Mouse (Mus musculus): ENCODE results near the gene Ms4a6b. TPM values are rescaled to one million over a fixed set of nuclear protein-coding genes. Genes with fewer than 3 reads are reported as not detected.
"Not testable (repeated sequence)": the region's sequence is repeated elsewhere in the genome, so short reads cannot be mapped to it uniquely, and the experiment has no call there.

The Ms4a6b gene
- polyA plus RNA-seq, 1 experiment: 15.7 TPM

- 63% methylated on average over 2 of the region's 2 CpGs for WGBS
- no peak overlapping the region for H3K4me3 ChIP-seq (replicated peaks; ENCODE audit: control insufficient read depth, low read depth, low read length)
- no peak overlapping the region for H3K27ac ChIP-seq (ENCODE audit: control insufficient read depth, insufficient read depth, low read depth, low read length, poor library complexity)
- no peaks in the 10 kb centered on the region for H3K4me1 ChIP-seq (ENCODE audit: control insufficient read depth, insufficient read depth, low read length)
- no peak for TF ChIP-seq CTCF (IDR thresholded peaks at IDR 0.05; ENCODE audit: control insufficient read depth, insufficient read depth, low read length)
- no peak for TF ChIP-seq POLR2A (IDR thresholded peaks at IDR 0.05; ENCODE audit: borderline replicate concordance, control insufficient read depth, low read depth, low read length)
Measured at GRCm38 (mm10) chr19:11537336-11537735, 21.0 kb downstream of the Ms4a6b start.

GRCm38 (mm10) chr19:11540166-11540821 is 24.0 kb downstream of the Ms4a6b start:
- H3K4me3 ChIP-seq (replicated peaks; ENCODE audit: control insufficient read depth, low read depth, low read length); H3K4me1 ChIP-seq (ENCODE audit: control insufficient read depth, insufficient read depth, low read length); H3K27ac ChIP-seq (ENCODE audit: control insufficient read depth, insufficient read depth, low read depth, low read length, poor library complexity): not testable (repeated sequence)
- WGBS: 2% methylated on average over 1 of the region's 1 CpGs

GRCm38 (mm10) chr19:11544383-11544782 is 28.1 kb downstream of the Ms4a6b start:
- WGBS: 51% methylated on average over 2 of the region's 2 CpGs
- not testable (repeated sequence) for H3K4me1 ChIP-seq (ENCODE audit: control insufficient read depth, insufficient read depth, low read length); H3K4me3 ChIP-seq (replicated peaks; ENCODE audit: control insufficient read depth, low read depth, low read length); H3K27ac ChIP-seq (ENCODE audit: control insufficient read depth, insufficient read depth, low read depth, low read length, poor library complexity)

GRCm38 (mm10) chr19:11547911-11548310 is 31.6 kb downstream of the Ms4a6b start:
- Histone ChIP-seq H3K27ac (ENCODE audit: control insufficient read depth, insufficient read depth, low read depth, low read length, poor library complexity) (no peak overlapping the region), H3K4me1 (ENCODE audit: control insufficient read depth, insufficient read depth, low read length) (no peaks in the 10 kb centered on the region), H3K4me3 (replicated peaks; ENCODE audit: control insufficient read depth, low read depth, low read length) (no peak overlapping the region)
- TF ChIP-seq POLR2A (IDR thresholded peaks at IDR 0.05; ENCODE audit: borderline replicate concordance, control insufficient read depth, low read depth, low read length) (no peak), CTCF (IDR thresholded peaks at IDR 0.05; ENCODE audit: control insufficient read depth, insufficient read depth, low read length) (no peak)

GRCm38 (mm10) chr19:11554726-11555125 is 38.4 kb downstream of the Ms4a6b start:
- Histone ChIP-seq H3K4me1 (ENCODE audit: control insufficient read depth, insufficient read depth, low read length) (no peaks in the 10 kb centered on the region), H3K4me3 (replicated peaks; ENCODE audit: control insufficient read depth, low read depth, low read length) (no peak overlapping the region), H3K27ac (ENCODE audit: control insufficient read depth, insufficient read depth, low read depth, low read length, poor library complexity) (no peak overlapping the region)
- 83% methylated on average over 5 of the region's 5 CpGs for WGBS
- TF ChIP-seq POLR2A (IDR thresholded peaks at IDR 0.05; ENCODE audit: borderline replicate concordance, control insufficient read depth, low read depth, low read length): no peak
- TF ChIP-seq CTCF (IDR thresholded peaks at IDR 0.05; ENCODE audit: control insufficient read depth, insufficient read depth, low read length): no peak

- not testable (repeated sequence) for H3K4me3 ChIP-seq (replicated peaks; ENCODE audit: control insufficient read depth, low read depth, low read length); H3K4me1 ChIP-seq (ENCODE audit: control insufficient read depth, insufficient read depth, low read length); H3K27ac ChIP-seq (ENCODE audit: control insufficient read depth, insufficient read depth, low read depth, low read length, poor library complexity)
Measured at GRCm38 (mm10) chr19:11559560-11559959, 43.2 kb downstream of the Ms4a6b start.

GRCm38 (mm10) chr19:11574965-11575364 is 58.7 kb downstream of the Ms4a6b start:
- Histone ChIP-seq H3K4me3 (replicated peaks; ENCODE audit: control insufficient read depth, low read depth, low read length) (no peak overlapping the region), H3K4me1 (ENCODE audit: control insufficient read depth, insufficient read depth, low read length) (no peaks in the 10 kb centered on the region), H3K27ac (ENCODE audit: control insufficient read depth, insufficient read depth, low read depth, low read length, poor library complexity) (no peak overlapping the region)
- 88% methylated on average over 8 of the region's 8 CpGs for WGBS
- TF ChIP-seq CTCF (IDR thresholded peaks at IDR 0.05; ENCODE audit: control insufficient read depth, insufficient read depth, low read length) (no peak), POLR2A (IDR thresholded peaks at IDR 0.05; ENCODE audit: borderline replicate concordance, control insufficient read depth, low read depth, low read length) (no peak)

Other genes starting within 250 kb of the Ms4a6b start
- not detected in 2 replicates for gene Ms4a5, start 232.6 kb upstream of the Ms4a6b start, polyA plus RNA-seq (2011; ENCODE audit: insufficient read depth, insufficient read length, low replicate concordance, missing spikeins)
- 0.47 and 0.85 TPM in 2 replicates for gene Ms4a14, start 202.1 kb upstream of the Ms4a6b start, polyA plus RNA-seq (2011; ENCODE audit: insufficient read depth, insufficient read length, low replicate concordance, missing spikeins)
- gene Ms4a7, start 180.4 kb upstream of the Ms4a6b start, polyA plus RNA-seq (2011; ENCODE audit: insufficient read depth, insufficient read length, low replicate concordance, missing spikeins): 5.3 and 9.6 TPM in 2 replicates
- gene Ms4a4a, start 141.0 kb upstream of the Ms4a6b start, polyA plus RNA-seq (2011; ENCODE audit: insufficient read depth, insufficient read length, low replicate concordance, missing spikeins): 1.6 and 4.3 TPM in 2 replicates
- 8.4 and 16.7 TPM in 2 replicates for gene Ms4a4c, start 111.7 kb upstream of the Ms4a6b start, polyA plus RNA-seq (2011; ENCODE audit: insufficient read depth, insufficient read length, low replicate concordance, missing spikeins)
- gene Ms4a4b, start 73.0 kb upstream of the Ms4a6b start, polyA plus RNA-seq (2011; ENCODE audit: insufficient read depth, insufficient read length, low replicate concordance, missing spikeins): 2.3 and 9.6 TPM in 2 replicates
- 9.2 and 36.3 TPM in 2 replicates for gene Ms4a6c, start 47.1 kb upstream of the Ms4a6b start, polyA plus RNA-seq (2011; ENCODE audit: insufficient read depth, insufficient read length, low replicate concordance, missing spikeins)
- 2.4 and 11.9 TPM in 2 replicates for gene Gm8369, start 30.6 kb upstream of the Ms4a6b start, polyA plus RNA-seq (2011; ENCODE audit: insufficient read depth, insufficient read length, low replicate concordance, missing spikeins)
- 2.0 and 2.8 TPM in 2 replicates for gene Ms4a4d, start 20.3 kb downstream of the Ms4a6b start, polyA plus RNA-seq (2011; ENCODE audit: insufficient read depth, insufficient read length, low replicate concordance, missing spikeins)
- 3.0 and 3.6 TPM in 2 replicates for gene Ms4a6d, start 88.3 kb downstream of the Ms4a6b start, polyA plus RNA-seq (2011; ENCODE audit: insufficient read depth, insufficient read length, low replicate concordance, missing spikeins)
- 1.3 and 3.6 TPM in 2 replicates for gene Ms4a2, start 107.2 kb downstream of the Ms4a6b start, polyA plus RNA-seq (2011; ENCODE audit: insufficient read depth, insufficient read length, low replicate concordance, missing spikeins)
- gene Ms4a3, start 124.3 kb downstream of the Ms4a6b start, polyA plus RNA-seq (2011; ENCODE audit: insufficient read depth, insufficient read length, low replicate concordance, missing spikeins): 51.9 and 110 TPM in 2 replicates
- not detected in 2 replicates for gene Oosp2, start 144.0 kb downstream of the Ms4a6b start, polyA plus RNA-seq (2011; ENCODE audit: insufficient read depth, insufficient read length, low replicate concordance, missing spikeins)
- gene Oosp1, start 174.6 kb downstream of the Ms4a6b start, polyA plus RNA-seq (2011; ENCODE audit: insufficient read depth, insufficient read length, low replicate concordance, missing spikeins): not detected in 2 replicates
- not detected in 2 replicates for gene Oosp3, start 180.5 kb downstream of the Ms4a6b start, polyA plus RNA-seq (2011; ENCODE audit: insufficient read depth, insufficient read length, low replicate concordance, missing spikeins)
- gene Gif, start 231.0 kb downstream of the Ms4a6b start, polyA plus RNA-seq (2011; ENCODE audit: insufficient read depth, insufficient read length, low replicate concordance, missing spikeins): not detected in 2 replicates